Mouse (Mus musculus): ENCODE data around the gene Pdhx. TPM values are rescaled to one million over a fixed set of nuclear protein-coding genes. Genes with fewer than 3 reads are reported as not detected.
A peak's percentile ranks its signal among the peaks of the same experiment; 100 is the strongest.

Pdhx gene
- total RNA-seq, 2 experiments from 2014 or later, result 16.8 to 20.6 TPM

- ATAC-seq (ENCODE audit: poor library complexity, severe bottlenecking), result peak; percentile 84
These were observed 10.4 kb downstream of the Pdhx start for GRCm38 (mm10) chr2:103062865-103063264.

- ATAC-seq (ENCODE audit: poor library complexity, severe bottlenecking), result peak; percentile 45
These were observed 15.0 kb downstream of the Pdhx start for GRCm38 (mm10) chr2:103058266-103058665.

- ATAC-seq (ENCODE audit: poor library complexity, severe bottlenecking), result no peak
These were observed 17.5 kb downstream of the Pdhx start for GRCm38 (mm10) chr2:103055820-103056219.

- 0 out of 2 replicates have a peak, but pooled peaks have one; percentile 18 for ATAC-seq (ENCODE audit: poor library complexity, severe bottlenecking)
These were observed 21.1 kb downstream of the Pdhx start for GRCm38 (mm10) chr2:103051937-103052893.

- no peak for ATAC-seq (ENCODE audit: poor library complexity, severe bottlenecking)
These were observed 28.0 kb downstream of the Pdhx start for GRCm38 (mm10) chr2:103045286-103045685.

GRCm38 (mm10) chr2:103040896-103041295 is 32.4 kb downstream of the Pdhx start:
- ATAC-seq (ENCODE audit: poor library complexity, severe bottlenecking), result no peak

GRCm38 (mm10) chr2:103037831-103038230 is 35.5 kb downstream of the Pdhx start:
- no peak for ATAC-seq (ENCODE audit: poor library complexity, severe bottlenecking)

- no peak for ATAC-seq (ENCODE audit: poor library complexity, severe bottlenecking)
These were observed 50.6 kb downstream of the Pdhx start for GRCm38 (mm10) chr2:103022728-103023127.

- ATAC-seq (ENCODE audit: poor library complexity, severe bottlenecking), result no peak
These were observed 52.9 kb downstream of the Pdhx start for GRCm38 (mm10) chr2:103020191-103020987.

GRCm38 (mm10) chr2:103018817-103019494 is 54.4 kb downstream of the Pdhx start:
- ATAC-seq (ENCODE audit: poor library complexity, severe bottlenecking), result peak; percentile 93

- ATAC-seq (ENCODE audit: poor library complexity, severe bottlenecking), result 0 out of 2 replicates have a peak, but pooled peaks have one; percentile 13
These were observed 55.9 kb downstream of the Pdhx start for GRCm38 (mm10) chr2:103017391-103017824.

GRCm38 (mm10) chr2:103016089-103016488 is 57.2 kb downstream of the Pdhx start:
- no peak for ATAC-seq (ENCODE audit: poor library complexity, severe bottlenecking)

- 0 out of 2 replicates have a peak, but pooled peaks have one; percentile 34 for ATAC-seq (ENCODE audit: poor library complexity, severe bottlenecking)
These were observed 60.3 kb downstream of the Pdhx start for GRCm38 (mm10) chr2:103012782-103013575.

GRCm38 (mm10) chr2:103008221-103008620 is 65.1 kb downstream of the Pdhx start:
- ATAC-seq (ENCODE audit: poor library complexity, severe bottlenecking), result peak; percentile 86

- ATAC-seq (ENCODE audit: poor library complexity, severe bottlenecking), result no peak
These were observed 68.7 kb downstream of the Pdhx start for GRCm38 (mm10) chr2:103004599-103004998.

GRCm38 (mm10) chr2:102999153-102999575 is 74.1 kb downstream of the Pdhx start:
- ATAC-seq (ENCODE audit: poor library complexity, severe bottlenecking), result 0 out of 2 replicates have a peak, but pooled peaks have one; percentile 40

- ATAC-seq (ENCODE audit: poor library complexity, severe bottlenecking), result peak; percentile 45; the same call in 1 of the 2 replicates
These were observed 75.0 kb downstream of the Pdhx start for GRCm38 (mm10) chr2:102998356-102998755.

- no peak for ATAC-seq (ENCODE audit: poor library complexity, severe bottlenecking)
These were observed 75.4 kb downstream of the Pdhx start for GRCm38 (mm10) chr2:102997874-102998273.

- ATAC-seq (ENCODE audit: poor library complexity, severe bottlenecking), result no peak
These were observed 79.3 kb downstream of the Pdhx start for GRCm38 (mm10) chr2:102993841-102994607.

Measured in megakaryocyte, adult 5-6 weeks (primary cell).